Mouse (Mus musculus) left cerebral cortex, adult 11 months (tissue): ENCODE data around the gene Tsc22d1.
A peak's percentile ranks its signal among the peaks of the same experiment; 100 is the strongest.

ENCODE experiments used
- DNase-seq: peaks from one replicate; pipeline ENCODE4 v3.0.0; 2022; ENCODE audit warnings: low spot score

Tsc22d1 gene

DNA sequence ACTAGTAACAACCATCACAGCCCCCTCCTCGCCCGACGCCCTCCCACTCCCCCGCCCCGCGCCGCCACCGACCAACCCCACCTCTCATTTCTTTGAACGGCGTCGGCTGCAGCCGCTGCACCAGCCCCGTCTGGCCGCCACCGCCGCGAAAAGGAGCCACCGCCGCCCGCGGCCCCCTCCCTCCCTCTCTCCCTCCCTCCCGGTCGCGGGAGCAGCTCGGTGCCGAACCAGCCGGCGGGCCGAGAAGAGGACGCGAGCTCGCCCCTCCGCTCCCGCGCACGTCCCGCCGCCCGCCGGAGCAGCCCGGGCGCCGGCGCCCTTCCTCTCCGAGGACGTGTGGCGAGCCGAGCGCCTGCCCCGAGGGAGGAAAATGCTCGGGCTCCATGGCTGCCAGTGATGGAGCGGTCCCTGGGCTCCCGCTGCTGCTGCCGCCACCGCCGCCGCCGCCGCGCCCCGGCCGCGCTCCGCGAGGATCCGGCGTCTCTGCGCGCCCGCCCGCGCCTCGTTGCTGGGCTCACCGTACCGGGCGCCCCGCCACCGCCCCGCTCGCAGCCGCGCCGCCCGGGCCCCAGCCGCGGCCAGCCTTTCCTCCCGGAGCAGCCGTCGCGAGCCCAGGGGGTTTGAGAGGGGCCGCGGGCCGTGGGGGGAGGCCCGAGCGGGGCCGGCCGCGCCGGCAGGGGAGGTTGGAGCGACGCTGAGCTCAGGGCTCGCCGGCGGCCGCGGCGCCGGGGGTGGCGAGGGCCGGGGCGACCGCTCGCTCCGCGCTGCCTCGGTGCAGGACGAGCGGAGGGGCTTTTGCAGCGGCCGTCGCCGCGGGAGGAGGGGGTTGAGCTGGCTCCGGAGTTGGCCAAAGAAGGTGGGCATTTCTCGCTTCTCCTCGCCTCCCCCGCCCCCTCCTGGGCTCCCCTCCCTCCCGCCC lies at the start of gene Tsc22d1:
Tsc22d1 (plus strand) TSS at position 100 of the 919 bp plus-strand sequence.
- DNase-seq: no peak

GRCm38 (mm10) chr14:76373638-76374037 lies 41.1 kb upstream of the Tsc22d1 start:
- DNase-seq: no peak

- DNase-seq: no peak
Measured at GRCm38 (mm10) chr14:76374601-76375000, 40.2 kb upstream of the Tsc22d1 start.

DNA sequence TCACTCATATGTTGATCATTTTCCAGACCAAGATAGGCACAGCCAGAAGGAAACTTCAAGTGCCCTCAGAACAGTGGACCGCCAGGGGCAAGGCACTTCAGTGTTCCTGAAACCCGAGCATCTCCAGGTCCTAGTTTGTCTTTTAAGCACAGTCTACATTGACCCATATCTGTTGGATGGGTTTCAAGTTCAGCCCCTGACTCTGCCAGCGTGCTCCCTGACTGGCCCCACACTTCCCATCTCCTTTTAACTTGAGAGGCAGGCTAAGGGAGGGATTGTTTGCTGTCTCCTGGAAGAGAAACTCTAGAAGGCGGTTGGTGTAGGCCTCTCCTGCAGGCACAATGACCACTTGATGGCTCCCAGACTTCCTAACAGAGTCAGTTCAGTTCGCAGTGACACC lies 38.2 kb upstream of the Tsc22d1 start:
- no peak for DNase-seq

DNA sequence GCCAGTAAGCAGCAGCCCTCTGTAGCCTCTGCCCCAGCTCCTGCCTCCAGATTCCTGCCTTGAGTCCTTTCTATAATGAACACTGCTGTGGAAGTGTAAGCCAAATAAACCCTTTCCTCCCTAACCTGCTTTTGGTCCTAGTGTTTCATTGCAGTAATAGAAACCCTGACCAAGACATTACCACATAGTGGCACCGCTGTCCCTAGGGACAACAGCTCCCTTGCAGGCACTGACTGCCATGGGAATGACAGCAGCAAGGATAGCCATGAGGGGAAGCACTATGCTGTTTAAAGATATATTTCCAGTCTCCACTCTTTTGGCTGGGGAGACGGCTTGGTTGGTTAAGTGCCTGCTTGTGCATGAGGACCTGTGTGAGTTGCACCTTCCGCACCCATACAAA lies 35.4 kb upstream of the Tsc22d1 start:
- DNase-seq: no peak

- DNase-seq: no peak
Measured at GRCm38 (mm10) chr14:76388025-76388424, 26.7 kb upstream of the Tsc22d1 start.

- DNase-seq: no peak
Measured at GRCm38 (mm10) chr14:76398251-76398650, 16.5 kb upstream of the Tsc22d1 start.

DNA sequence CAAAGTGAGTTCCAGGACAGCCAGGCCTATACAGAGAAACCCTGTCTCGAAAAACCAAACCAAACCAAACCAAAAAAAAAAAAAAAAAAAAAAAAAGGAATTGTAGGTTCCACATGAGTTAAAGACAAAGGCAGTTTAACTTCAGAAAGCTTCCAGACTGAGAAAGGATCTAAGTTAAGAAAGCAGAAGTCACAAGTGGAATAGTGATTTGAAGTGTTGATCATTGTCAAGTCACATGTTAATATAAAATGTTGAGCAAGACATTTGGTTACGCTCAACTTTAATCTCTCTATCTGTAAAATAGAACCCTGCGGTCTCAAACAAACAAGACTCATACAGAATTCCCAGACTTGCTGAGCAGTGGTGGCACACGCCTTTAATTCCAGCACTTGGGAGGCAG lies 12.2 kb upstream of the Tsc22d1 start:
- no peak for DNase-seq

- no peak for DNase-seq
Measured at GRCm38 (mm10) chr14:76409111-76409510, 5.7 kb upstream of the Tsc22d1 start.

DNA sequence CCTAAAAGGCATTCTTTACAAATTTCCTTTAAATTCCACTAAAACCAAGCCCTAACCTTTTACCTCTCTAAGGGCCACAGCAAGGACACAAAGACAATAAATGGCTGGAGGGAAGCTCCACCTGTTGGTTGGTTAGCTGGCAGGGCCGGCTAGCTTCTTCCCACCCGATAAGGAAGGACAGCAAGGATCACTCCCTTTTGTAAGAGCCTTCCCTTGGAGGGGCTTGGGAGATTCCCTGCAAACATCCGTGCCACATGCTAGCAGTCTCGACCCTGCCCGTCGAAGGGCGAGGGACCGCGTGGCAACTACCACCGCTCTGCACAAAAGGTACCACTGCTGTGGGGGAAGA lies 1.0 kb upstream of the Tsc22d1 start:
- DNase-seq: no peak

DNA sequence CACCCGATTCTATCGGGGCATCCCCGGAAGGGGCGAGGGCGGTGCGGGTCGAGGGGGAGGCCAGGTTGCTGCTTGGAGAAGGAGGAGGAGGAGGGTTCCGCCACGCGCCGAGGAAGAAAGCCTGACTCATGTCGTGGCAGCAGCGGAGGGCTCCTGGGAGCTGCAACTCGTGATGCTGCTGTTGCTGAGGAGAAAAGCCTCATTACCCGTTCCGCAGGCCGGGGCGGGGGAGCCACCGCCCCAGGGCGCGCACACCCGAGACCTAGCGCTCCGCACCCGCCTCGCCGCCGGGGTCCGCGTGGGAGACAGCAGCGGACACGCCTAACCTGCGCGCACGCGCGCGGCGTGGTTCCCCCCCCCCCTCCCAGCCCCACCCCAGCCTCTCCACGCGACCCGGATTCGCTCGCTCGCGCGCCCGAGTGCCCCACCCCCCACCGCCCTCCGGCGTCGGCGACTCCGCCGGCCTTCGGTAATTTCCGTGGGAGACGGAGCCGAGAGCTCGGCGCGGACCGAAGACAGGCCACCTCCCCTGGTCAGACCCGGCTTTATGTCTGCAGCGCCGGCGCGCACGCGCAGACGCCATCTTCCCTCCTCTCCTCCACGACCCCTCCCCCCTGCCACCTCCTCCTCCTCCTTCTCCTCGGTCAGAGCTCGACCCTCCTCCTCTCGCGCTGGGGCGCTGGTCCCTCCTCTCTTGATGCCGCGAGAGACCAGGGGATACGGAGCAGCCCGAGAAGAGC lies 469 bp upstream of the Tsc22d1 start:
- DNase-seq: peak; percentile 95

DNA sequence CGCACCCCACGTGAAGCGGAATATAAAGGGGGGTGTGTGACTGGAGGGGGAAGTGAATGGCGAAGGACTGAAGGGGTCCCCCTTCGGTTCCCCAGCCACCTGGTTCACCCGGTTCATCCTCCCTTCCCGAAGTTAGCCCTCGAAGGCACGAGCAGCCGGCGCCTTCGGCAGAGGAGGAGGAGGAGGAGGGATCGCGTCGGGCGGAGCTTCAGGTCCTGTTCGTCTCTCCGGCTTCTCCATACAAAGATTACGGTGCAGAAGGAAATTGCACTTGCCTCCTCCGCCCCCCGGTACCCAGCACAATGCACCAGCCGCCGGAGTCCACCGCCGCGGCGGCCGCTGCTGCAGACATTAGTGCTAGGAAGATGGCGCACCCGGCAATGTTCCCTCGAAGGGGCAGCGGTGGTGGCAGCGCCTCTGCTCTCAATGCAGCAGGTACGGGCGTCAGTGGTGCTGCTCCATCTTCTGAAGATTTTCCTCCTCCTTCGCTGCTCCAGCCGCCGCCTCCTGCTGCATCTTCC lies 1.1 kb downstream of the Tsc22d1 start:
- peak; percentile 53 for DNase-seq

DNA sequence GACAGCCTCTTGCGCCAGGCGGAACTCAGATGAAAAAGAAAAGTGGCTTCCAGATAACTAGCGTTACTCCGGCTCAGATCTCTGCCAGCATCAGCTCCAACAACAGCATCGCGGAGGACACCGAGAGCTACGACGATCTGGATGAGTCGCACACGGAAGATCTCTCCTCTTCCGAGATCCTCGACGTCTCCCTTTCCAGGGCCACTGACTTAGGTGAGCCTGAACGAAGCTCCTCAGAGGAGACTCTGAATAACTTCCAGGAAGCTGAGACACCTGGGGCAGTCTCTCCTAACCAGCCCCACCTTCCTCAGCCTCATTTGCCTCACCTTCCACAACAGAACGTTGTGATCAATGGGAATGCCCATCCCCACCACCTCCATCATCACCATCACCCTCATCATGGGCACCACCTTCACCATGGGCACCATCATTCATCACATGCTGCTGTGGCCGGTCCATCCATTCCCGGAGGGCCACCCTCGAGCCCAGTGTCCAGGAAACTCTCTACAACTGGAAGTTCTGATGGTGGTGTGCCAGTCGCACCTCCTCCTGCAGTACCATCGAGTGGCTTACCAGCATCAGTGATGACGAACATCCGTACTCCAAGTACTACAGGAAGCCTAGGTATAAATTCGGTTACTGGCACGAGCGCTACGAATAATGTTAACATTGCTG lies 1.7 kb downstream of the Tsc22d1 start:
- DNase-seq: no peak

DNA sequence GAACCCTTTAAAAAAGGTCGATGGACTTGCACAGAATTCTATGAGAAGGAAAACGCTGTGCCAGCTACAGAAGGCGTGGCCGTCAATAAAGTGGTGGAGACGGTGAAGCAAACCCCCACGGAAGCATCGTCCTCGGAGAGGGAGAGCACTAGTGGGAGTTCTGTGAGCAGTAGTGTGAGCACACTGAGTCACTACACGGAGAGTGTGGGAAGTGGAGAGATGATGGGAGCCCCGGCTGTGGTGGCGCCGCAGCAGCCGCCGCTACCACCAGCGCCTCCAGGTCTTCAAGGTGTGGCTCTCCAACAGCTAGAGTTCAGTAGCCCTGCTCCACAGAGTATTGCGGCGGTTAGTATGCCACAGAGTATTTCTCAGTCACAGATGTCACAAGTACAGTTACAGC lies 2.6 kb downstream of the Tsc22d1 start:
- DNase-seq: peak; percentile 23

- no peak for DNase-seq
Measured at GRCm38 (mm10) chr14:76420726-76421125, 6.0 kb downstream of the Tsc22d1 start.

DNA sequence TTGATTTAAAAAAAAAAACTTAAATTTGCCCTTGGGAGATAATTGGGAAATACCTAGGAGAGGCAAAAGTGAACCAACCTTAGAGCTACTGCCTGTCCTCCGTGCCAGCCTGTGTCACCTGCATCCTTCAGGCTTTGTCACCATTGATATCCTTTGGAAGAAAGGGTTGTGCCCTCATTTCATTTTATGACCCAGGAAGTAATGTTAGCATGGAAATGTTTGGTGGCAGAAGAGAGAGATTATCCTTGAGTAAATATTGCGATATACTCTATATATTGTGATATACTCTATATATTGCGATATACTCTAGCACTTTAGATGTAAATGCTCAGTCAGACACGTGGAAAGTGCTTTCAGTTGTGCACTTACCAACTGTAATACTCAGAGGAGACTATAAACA lies 6.4 kb downstream of the Tsc22d1 start:
- DNase-seq: no peak

DNA sequence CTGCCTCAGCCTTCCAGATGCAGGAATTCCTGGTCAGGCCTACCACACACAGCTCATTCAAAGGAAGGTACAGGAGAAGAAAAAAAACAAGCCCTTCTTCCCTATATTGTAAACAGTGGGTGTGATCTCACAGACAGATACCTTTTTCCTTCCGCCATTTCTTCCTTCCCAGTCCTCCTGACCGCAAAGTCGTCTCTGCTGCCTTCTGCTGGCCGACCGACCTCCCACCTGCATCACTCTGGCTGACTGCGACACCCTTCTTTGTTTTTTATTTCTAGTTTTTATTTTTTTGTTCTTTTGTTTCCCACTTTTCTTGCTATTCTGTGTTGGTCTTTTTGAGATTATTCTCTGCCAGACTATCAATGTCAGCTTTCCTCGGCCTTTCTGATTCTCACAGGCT lies 10.7 kb downstream of the Tsc22d1 start:
- no peak for DNase-seq

- no peak for DNase-seq
Measured at GRCm38 (mm10) chr14:76425986-76426530, 11.3 kb downstream of the Tsc22d1 start.

DNA sequence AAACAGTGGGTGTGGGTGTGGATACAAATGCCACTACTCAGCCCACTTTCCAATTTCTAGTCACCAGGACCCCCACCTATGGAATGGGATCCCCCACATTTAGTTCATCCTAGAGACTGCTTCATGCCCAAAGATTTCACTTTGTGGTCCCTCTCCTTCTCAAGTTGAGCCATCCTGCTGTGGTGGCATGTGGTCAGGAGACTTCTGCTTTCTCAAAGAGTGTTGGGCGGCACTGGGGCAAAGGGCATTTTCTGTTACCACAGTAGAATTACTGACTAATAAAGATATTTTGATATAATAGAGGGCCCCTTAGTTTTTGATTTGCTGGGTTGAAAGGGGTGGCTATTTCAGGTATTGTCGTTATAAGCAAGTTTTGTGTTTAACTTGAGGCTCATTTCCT lies 14.1 kb downstream of the Tsc22d1 start:
- DNase-seq: no peak

- no peak for DNase-seq
Measured at GRCm38 (mm10) chr14:76431918-76432317, 17.2 kb downstream of the Tsc22d1 start.

DNA sequence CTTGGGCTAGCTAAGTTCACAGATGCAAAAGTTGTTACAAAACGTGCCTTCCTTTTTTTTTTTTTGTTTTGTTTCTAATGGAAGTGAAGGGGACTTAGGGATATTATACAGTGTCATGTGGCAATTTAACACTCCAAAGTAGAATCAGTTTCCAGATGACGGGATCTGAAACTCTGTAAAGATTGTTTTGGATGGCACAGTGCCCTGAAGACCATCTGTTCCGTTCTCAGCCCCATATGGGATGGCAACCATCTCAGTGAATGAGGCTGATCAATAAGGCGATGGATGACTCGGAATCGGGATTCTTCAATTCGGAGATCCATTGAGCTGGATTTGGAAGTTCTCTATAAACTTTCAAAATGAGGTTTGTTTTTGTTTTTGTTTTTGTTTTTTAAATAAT lies 17.6 kb downstream of the Tsc22d1 start:
- no peak for DNase-seq

GRCm38 (mm10) chr14:76432816-76433215 lies 18.1 kb downstream of the Tsc22d1 start:
- no peak for DNase-seq
